Mouse (Mus musculus): ENCODE results near the gene Sirt7.

DNA sequence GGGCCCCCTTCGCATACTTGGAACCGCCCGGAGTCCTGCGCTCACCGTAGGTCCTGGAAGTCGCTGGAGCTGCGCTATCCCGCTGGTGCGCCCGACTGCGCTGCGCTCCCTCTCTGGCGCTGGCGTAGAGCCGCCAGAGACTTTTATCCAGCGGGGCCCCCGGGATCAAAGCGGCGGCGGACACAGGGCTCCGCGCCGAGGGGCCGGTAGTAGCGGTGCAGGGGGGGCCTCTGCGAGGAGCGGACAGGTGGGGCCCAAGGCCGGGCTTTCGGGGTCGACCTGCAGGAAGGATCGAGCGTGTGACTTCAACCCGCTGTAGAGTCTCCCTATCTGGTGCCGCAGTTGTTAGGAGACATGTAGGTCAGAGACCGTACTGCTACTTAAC lies 36.0 kb upstream of the Sirt7 start, which contains the start of gene Notum:
- TF ChIP-seq POLR2A (IDR thresholded peaks at IDR 0.05; ENCODE audit: borderline replicate concordance, control insufficient read depth, low read depth, low read length), result no peak
- no peak for TF ChIP-seq CTCF (IDR thresholded peaks at IDR 0.05; ENCODE audit: control insufficient read depth, insufficient read depth, low read length)
